Mouse (Mus musculus) stomach, postnatal 0 days (tissue): ENCODE results near the gene Cemip.

ENCODE experiments used
- CTCF ChIP-seq: IDR thresholded peaks from 2 replicates; pipeline ENCODE4 v1.5.1; 2016; ENCODE audit warnings: antibody characterized with exemption, low read depth, mild to moderate bottlenecking, moderate library complexity
- EP300 ChIP-seq: optimal IDR thresholded peaks from 2 replicates; pipeline ENCODE3; 2016; ENCODE audit warnings: antibody characterized with exemption

DNA sequence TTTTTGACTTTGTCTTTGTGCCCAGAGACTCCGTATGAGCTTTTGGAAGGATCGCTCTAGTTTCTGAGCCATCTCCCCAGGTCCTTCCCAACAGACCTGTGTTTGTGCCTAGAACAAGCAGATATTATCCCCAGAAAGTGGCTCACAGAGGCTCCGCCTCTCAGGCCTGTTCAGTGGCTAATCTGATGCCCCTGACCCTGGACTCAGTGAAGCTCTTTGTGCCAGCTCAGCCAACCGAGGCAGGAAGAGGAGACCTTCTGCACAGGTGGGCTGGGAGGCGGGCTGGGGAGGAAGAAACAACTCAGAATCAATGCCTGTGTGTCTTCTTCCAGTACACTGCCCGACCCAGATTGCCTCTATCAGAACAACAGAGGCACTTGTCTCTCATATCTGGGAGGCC is 81.9 kb downstream of the Cemip start:
- TF ChIP-seq CTCF (no peak), EP300 (no peak)
